Mouse (Mus musculus): ENCODE results near the gene Gpcpd1.

The Gpcpd1 gene

GRCm38 (mm10) chr2:132497412-132498135, 90.0 kb downstream of the Gpcpd1 start:
- in situ Hi-C loops (cut with MboI, MseI): no loop called here

GRCm38 (mm10) chr2:132493184-132493583, 94.3 kb downstream of the Gpcpd1 start:
- in situ Hi-C loops (cut with MboI, MseI): loop anchor here (5.0 kb wide), 1 partner anchor 176 kb away; no protein-coding TSS in a partner anchor

- in situ Hi-C loops (cut with MboI, MseI): no loop called here
Observed at GRCm38 (mm10) chr2:132485454-132485853, 102.1 kb downstream of the Gpcpd1 start.

- in situ Hi-C loops (cut with MboI, MseI): no loop called here
Observed at GRCm38 (mm10) chr2:132481547-132481946, 106.0 kb downstream of the Gpcpd1 start.

All from T-helper 1 cell (primary cell).